Mouse (Mus musculus): ENCODE results near the gene Batf3.

Gene Batf3

GRCm38 (mm10) chr1:191097802-191098747 is at the start of gene Batf3:
Batf3 (plus strand) TSS chr1:191097847.
- peak in 1 of 2 experiments; percentile 12 for DNase-seq (ENCODE audit: low read depth in 2 of 2, low spot score in 2 of 2)

DNA sequence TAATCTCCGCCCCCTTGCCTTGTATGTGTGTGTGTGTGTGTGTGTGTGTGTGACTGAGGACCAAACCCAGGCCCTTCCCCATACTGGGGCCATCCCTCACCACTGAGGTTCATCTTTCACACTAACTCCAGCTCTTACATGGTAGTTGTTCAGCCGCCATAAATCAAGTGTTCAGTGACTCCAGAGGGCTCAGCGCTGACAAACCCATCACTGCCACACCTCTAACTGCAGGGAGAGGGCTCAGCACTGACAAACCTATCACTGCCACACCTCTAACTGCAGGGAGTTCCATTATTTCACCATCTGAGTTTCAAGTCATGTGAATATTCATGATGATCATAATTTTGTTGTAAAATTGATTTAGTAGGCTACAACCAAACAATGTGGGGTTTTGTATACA is 44.1 kb upstream of the Batf3 start:
- DNase-seq (ENCODE audit: low read depth in 2 of 2, low spot score in 2 of 2), result no peak

GRCm38 (mm10) chr1:191054870-191055532 is 42.6 kb upstream of the Batf3 start:
- no peak for DNase-seq (ENCODE audit: low read depth in 2 of 2, low spot score in 2 of 2)

DNA sequence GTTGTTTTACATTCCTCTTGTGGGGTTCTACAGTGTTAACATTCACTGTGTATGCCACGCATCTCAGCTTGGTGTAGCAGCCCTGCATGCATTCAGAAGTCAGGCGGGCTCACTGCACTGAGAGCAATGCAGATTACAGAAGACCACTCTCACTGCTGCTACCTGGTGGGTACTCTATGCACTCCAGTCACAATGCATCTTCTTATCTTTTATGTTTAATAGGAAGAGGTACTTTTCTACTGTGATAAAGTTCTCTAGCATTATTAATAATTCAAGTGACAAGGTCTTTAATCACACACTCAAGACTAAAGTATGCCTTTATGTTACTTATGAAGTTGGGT is 42.1 kb upstream of the Batf3 start:
- DNase-seq (ENCODE audit: low read depth in 2 of 2, low spot score in 2 of 2), result no peak

DNA sequence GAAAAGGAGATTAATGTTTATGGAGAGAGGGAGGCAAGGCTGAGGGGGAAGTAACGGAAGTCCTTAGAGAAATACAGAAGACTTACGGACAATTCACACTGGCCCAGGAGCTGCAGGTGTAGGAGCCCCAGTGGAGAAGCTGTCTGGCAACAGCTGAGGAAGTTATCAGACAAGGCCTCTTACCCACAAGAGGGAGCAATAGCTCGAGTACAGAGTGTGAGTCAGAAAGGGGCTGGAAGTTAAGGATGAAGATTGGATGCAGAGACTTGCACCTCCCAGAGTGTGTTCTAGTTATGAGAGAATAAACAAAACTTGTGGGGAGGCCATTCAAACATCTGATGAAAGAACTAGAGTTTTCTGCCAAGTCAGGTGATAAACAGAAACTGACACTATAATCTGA is 40.2 kb upstream of the Batf3 start:
- DNase-seq (ENCODE audit: low read depth in 2 of 2, low spot score in 2 of 2), result no peak

DNA sequence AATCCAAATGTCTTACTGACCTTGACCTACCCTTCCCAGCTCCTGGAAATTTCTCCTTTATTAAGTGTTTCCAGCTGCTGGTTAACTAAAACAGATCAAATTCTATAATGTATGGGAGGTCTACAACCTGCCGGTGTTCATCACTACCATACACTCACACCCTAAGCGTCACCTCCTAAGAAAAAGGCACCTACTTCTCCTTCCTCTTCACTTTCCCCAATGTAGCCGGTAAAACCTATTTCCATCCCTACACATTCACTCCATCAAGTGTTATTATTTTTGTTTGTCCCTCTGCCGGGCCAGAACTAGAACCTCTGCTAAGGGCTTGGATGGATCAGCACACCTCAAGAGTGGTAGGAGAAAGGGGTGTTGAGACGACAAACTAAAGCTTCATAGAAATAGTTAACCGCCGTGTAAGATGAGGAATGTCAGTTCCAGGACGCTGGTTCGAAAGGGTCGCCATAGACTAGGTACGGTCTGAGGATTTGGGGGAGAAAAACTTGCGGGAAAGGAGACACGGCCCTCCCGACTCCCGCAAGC is 35.3 kb upstream of the Batf3 start:
- DNase-seq (ENCODE audit: low read depth in 2 of 2, low spot score in 2 of 2), result no peak

- DNase-seq (ENCODE audit: low read depth in 2 of 2, low spot score in 2 of 2), result peak; percentile 89 to 92
These were observed 34.7 kb upstream of the Batf3 start, which contains the start of the genes Tatdn3 and Nsl1 for GRCm38 (mm10) chr1:191062781-191063485. Tatdn3 (minus strand) TSS chr1:191062932. Nsl1 (plus strand) TSS chr1:191063012.

GRCm38 (mm10) chr1:191063700-191064099 is 33.9 kb upstream of the Batf3 start:
- DNase-seq (ENCODE audit: low read depth in 2 of 2, low spot score in 2 of 2), result no peak

GRCm38 (mm10) chr1:191064535-191064934 is 33.1 kb upstream of the Batf3 start:
- no peak for DNase-seq (ENCODE audit: low read depth in 2 of 2, low spot score in 2 of 2)

DNA sequence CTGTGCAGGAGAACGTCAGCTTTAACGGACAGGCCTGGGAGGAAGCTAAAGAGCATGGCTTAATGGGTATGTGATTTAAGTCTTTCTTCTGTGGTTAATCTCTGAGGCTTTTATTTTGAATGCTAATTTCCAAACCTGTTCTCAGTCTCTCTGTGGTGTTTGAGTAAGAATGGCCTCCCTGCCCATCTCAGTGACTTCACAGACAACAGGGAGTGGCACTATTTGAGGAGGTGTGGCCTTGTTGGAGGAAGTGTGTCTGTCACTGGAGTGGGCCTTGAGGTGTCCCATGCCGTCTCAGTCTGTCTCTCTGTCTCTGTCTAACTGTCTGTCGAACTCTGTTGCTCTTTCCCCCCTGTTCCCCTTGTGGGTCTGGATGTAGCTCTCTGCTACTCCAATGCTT is 32.5 kb upstream of the Batf3 start:
- no peak for DNase-seq (ENCODE audit: low read depth in 2 of 2, low spot score in 2 of 2)

DNA sequence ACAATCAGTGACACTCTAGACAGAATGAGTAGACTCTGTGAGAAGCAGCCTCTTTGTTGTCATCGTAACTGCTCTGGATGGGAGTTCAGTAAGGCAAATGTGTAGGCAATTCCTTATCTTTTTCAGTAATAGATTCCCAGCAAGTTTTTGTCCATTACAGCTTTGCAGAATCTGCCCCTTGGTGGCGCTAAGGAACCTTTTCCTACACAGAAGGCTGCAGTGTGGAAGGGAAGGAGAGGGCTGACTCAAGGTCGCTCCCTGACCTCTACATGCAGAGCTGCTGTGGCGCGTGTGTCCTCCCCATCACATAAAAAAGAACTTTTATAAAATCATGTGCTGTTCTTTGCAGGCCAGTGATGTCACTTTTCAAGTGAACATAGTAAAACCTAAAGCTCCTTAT is 29.3 kb upstream of the Batf3 start:
- DNase-seq (ENCODE audit: low read depth in 2 of 2, low spot score in 2 of 2), result no peak

DNA sequence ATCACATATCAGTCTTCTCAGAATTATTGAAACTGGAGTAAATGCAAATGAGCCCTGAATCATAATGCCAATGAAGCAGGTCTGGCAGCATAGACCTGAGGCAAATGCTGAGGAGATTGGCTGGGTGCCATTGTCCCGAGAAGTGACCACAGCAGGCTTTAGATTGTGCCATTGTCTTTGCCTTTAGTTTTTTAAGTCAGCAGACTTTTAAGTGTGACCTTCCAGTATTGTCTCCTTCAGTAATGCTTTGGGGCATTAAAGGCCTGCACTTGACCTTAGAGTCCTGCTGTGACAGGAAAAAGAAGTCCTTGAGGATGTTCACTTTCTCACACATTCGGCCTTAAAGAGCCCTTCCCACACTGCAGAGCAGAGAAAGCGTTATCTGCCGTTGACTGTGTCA is 27.4 kb upstream of the Batf3 start:
- no peak for DNase-seq (ENCODE audit: low read depth in 2 of 2, low spot score in 2 of 2)

GRCm38 (mm10) chr1:191071613-191072012 is 26.0 kb upstream of the Batf3 start:
- no peak for DNase-seq (ENCODE audit: low read depth in 2 of 2, low spot score in 2 of 2)

- DNase-seq (ENCODE audit: low read depth in 2 of 2, low spot score in 2 of 2), result no peak
These were observed 25.2 kb upstream of the Batf3 start for GRCm38 (mm10) chr1:191072329-191072913.

- DNase-seq (ENCODE audit: low read depth in 2 of 2, low spot score in 2 of 2), result no peak
These were observed 24.6 kb upstream of the Batf3 start for GRCm38 (mm10) chr1:191073001-191073400.

- DNase-seq (ENCODE audit: low read depth in 2 of 2, low spot score in 2 of 2), result no peak
These were observed 24.2 kb upstream of the Batf3 start for GRCm38 (mm10) chr1:191073486-191073885.

GRCm38 (mm10) chr1:191075199-191075883 is 22.3 kb upstream of the Batf3 start:
- no peak for DNase-seq (ENCODE audit: low read depth in 2 of 2, low spot score in 2 of 2)

DNA sequence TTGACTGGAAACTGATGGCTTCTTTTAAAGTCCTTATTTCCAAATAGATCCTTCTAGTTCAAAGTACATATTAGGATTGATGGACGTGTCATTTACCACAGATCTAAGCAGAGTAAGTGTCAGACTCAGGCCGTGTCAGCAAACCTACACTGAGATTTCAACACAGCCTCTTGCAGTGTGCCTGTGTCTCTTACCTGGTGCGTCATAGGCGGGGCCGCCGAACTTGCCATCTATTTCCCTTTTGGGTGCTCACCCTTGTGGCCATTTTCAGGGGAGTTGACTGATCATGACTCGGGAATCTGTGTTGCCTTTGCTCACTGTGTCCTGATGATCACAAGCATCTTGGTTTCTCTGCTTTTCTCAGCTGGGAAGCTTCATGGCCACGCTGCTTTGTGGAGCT is 14.4 kb upstream of the Batf3 start:
- DNase-seq (ENCODE audit: low read depth in 2 of 2, low spot score in 2 of 2), result no peak

DNA sequence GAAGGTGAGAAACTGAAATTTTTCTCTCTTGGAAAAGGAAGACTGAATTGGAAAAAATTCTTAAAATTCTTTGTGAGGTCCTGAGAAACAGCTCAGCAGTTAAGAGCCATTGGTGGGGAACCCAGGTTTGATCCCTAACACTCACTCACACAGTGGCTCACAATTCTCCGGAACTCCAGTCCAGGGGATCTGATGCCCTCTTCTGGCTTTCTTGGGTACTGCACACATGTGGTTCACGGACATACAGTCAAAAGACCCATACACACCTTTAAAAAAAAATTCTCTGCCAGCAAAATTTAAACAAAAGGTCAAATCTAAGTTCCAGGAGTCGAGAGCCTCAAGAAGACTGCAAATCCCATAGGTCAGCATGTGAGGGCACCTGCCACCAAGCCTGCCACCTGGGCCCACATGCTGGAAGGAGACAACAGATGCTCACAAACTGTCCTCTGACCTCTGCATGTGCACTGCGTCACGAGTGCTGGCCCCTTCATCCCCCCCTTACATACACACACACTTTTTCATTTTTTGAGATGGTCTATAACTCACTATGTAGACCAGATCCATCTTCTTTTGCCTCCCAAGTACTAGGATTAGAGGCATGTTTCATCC is 12.6 kb upstream of the Batf3 start:
- peak; percentile 35 to 52 for DNase-seq (ENCODE audit: low read depth in 2 of 2, low spot score in 2 of 2)

- DNase-seq (ENCODE audit: low read depth in 2 of 2, low spot score in 2 of 2), result no peak
These were observed 12.1 kb upstream of the Batf3 start for GRCm38 (mm10) chr1:191085597-191085996.

Data from CD8-positive naive resting alpha-beta T cell, adult 2 months (primary cell).